Mouse (Mus musculus) erythroblast, adult 5-6 weeks (primary cell): ENCODE measurements at regions not wholly inside any gene's neighbourhood (a gene's known extent, or its start where the extent isn't known, plus 50 kb on each side); places are given as distances from the start of the nearest gene placed in this dataset.

Source experiments
- ATAC-seq: replicated peaks from 2 replicates; pipeline ENCODE4 v1.8.0; 2016; ENCODE audit warnings: moderate number of reproducible peaks, mild to moderate bottlenecking, moderate TSS enrichment, inconsistent platforms; ENCODE audit not compliant: poor library complexity, low FRiP score, severe bottlenecking

- ATAC-seq, result 0 out of 2 replicates have a peak, but pooled peaks have one; percentile 39
These were observed 62.1 kb downstream of the P2ry1 start for GRCm38 (mm10) chr3:61064720-61065119.

DNA sequence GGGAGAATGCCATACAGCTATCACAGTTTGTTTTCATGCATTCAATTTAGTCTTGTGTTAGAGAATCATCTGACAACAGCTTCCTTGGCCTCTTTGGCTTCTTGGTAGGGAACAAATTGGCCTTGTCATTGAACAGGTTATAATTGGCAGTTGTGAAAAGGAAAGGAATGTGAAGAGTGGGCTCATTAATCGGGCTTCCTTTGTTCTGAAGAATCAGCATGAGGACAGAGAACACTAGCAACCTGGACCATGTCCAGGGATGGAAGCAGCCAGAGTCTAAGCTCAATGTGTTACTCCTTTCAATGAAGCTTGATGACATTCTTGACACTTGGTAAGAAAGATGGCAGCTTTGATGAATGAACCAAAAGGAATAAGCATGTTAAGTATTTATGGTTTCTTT, 64.5 kb downstream of the P2ry1 start:
- ATAC-seq, result no peak

DNA sequence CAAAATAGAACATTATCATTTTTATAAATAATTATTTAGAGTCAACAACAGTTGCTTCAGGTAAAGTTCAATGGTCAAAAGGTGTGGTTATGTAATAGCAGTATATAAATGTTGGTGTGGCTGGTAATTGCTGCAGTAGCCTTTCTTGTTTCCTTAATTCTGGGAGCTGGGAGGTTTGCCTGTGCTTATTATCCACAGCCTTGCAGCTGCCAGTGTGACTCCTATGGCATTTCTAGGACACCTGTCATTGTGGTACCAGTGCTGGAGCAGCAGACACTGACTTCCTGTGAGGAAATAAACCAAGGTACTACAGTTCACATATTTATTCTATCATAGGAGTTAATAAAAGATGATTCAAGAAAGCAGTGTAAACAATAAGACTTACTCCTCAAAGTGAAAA, 65.6 kb downstream of the P2ry1 start:
- no peak for ATAC-seq

DNA sequence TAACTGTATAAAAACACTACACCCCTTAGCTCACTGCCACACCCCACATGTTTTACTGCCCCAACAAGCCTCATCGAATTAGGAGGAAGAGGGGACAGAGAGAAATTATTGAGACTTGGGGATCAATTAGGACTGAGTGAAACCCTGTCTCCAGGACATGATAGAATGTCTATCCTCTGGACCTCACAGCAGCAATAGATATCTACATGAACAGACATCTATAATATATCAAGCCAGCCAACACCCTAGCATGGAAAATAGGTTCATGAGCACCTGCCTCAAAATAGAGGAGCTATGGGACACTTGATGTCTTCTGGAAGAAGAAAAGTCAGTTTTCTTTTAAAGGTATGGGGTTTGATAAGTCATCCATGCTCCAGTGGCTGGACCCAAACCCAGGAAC, 68.4 kb downstream of the P2ry1 start:
- ATAC-seq, result 0 out of 2 replicates have a peak, but pooled peaks have one; percentile 38

- ATAC-seq, result peak; percentile 89
These were observed 69.7 kb downstream of the P2ry1 start for GRCm38 (mm10) chr3:61072330-61072729.

DNA sequence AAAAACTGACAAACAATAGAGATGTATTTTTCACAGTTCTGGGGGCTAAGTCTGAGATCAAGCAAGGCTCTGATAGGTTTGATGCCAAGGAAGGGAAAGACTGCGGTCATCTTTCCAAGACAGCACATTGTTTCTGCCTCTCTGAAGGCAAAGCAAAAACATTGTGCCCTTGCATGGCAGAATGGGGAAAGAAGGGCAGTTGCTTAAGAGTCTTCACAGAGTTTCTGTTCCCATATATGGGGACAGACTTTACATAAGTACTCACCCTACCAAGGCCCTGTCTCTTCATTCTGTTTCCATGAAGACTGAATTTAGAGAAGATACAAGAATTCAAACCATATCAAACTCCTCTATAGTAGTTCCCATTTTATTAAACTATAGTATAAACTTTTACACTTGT, 70.5 kb downstream of the P2ry1 start:
- no peak for ATAC-seq

- no peak for ATAC-seq
These were observed 71.2 kb downstream of the P2ry1 start for GRCm38 (mm10) chr3:61073806-61074205.

GRCm38 (mm10) chr3:61075839-61076238, 73.2 kb downstream of the P2ry1 start:
- peak; percentile 47; the same call in 1 of the 2 replicates for ATAC-seq

- no peak for ATAC-seq
These were observed 87.3 kb downstream of the P2ry1 start for GRCm38 (mm10) chr3:61089931-61090330.

DNA sequence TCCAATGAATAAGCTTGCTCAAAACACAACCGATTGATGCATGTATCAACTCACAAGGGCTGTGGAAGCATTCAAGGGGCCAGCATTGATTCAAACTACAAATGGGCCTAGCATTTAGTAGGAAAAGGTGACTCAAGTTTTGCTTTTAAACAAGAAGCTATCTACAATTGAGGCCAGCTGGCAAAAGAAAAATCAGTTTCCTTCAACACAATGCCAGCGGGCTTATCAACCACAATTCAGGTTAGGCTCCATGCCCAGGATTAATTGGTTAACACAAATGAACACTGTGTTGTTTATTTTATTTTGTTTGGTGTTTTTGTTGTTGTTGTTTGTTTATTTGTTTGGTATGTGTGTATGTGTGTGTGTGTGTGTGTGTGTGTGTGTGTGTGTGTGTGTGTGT, 89.4 kb downstream of the P2ry1 start:
- no peak for ATAC-seq

GRCm38 (mm10) chr3:61116364-61116763, 113.8 kb downstream of the P2ry1 start:
- no peak for ATAC-seq

DNA sequence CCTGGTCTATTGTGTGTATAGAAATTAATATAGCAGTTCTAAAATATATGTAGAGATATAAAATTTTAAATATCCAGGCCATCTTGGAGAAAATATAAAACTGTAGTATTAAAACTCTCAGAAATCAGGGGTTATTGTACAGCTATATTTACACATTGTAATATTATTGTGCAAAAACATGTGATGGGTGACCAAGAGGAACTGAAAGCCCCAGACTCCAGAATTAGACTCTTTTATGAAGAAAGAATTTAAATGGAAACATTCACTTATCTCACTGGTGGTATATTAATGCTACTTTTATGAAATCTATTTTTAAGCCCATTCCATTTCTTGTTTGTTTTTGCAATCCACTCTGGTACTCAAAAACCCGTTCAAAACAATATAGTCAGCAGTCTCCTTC, 130.5 kb downstream of the P2ry1 start:
- no peak for ATAC-seq

DNA sequence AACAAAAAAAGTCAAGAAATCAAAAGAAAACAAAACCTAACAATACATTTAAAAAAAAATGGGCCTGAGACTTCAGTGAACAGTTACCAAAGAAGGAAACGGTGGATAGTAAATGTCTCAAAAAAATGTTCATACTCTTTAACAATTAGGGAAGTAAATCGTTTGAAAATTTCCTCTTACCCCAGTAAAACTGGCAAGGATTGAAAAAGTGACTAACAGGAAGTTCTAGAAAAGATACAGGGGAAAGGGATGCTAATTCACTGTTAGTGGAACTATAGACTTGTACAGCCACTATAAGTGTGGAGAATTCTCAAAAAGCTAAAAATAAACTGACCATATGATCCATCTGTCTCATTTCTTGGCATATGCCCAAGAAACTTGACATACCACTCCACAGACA, 151.5 kb downstream of the P2ry1 start:
- no peak for ATAC-seq

- peak; percentile 55; the same call in 1 of the 2 replicates for ATAC-seq
These were observed 157.2 kb downstream of the P2ry1 start for GRCm38 (mm10) chr3:61159811-61160210.

GRCm38 (mm10) chr3:61161384-61161783, 158.8 kb downstream of the P2ry1 start:
- ATAC-seq, result no peak

DNA sequence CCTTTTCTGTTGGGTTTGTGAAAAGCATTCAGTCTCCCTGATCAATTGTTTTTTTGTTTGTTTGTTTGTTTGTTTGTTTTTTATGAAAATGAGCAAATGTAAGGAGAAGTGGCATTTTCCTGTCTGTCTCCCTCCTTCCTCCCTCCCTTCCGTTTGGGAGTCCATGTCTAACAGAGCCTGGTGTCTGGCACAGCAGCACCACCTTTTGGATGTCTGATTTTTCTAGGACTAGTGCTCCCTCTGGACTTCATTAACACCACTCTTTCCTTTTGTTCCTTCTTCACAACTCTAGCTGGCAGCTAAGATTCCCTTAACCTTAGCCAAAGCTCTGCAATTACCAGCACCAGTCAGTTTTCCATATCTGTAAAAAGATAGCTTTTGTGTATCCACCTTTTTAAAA, 175.6 kb upstream of the Rap2b start:
- no peak for ATAC-seq

DNA sequence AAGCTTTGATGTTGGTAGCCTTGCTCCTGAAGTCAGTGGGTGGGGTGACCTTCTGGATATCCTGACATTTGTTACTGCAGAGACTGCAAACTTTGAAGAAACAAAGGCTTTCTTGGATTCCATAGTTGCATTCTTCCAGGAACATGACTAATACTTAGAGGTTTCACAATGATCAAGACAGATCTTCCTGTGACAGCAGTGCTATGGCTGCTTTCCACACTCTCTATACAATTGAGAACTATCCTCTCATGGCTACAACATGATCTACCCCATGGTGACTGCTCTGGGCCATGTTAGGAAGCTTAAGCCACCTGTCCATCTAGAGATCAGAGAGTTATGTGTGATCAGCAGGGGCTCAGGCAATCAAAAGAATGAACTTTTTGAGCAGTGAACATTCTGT, 172.8 kb upstream of the Rap2b start:
- no peak for ATAC-seq

DNA sequence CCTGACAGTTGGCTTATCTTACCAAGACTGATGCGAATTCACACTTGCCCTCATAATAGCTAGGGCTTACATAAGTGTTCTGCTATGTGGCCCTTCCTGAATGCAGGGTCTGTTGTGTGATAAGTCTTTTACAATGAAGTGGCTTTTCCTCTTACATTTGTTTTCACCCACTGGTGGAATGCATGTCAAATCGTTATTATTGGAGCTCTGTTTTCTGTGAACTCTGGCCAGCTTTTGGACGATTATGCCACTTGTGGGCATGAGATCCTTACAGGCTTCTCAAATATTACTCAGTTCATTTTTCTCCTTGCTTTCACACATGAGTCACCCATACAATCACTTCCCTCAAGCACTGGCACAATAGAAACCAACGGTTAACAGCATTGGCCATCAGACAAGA, 144.9 kb upstream of the Rap2b start:
- ATAC-seq, result no peak

GRCm38 (mm10) chr3:61224505-61224904, 136.9 kb upstream of the Rap2b start:
- no peak for ATAC-seq

GRCm38 (mm10) chr3:61225054-61225453, 136.4 kb upstream of the Rap2b start:
- no peak for ATAC-seq

GRCm38 (mm10) chr3:61241380-61241779, 120.1 kb upstream of the Rap2b start:
- no peak for ATAC-seq

- no peak for ATAC-seq
These were observed 117.4 kb upstream of the Rap2b start for GRCm38 (mm10) chr3:61243876-61244527.
